Mouse (Mus musculus) MEL (cell line): ENCODE results near the gene Kcnk13.

Source experiments
- CTCF ChIP-seq, 3 experiments: IDR thresholded peaks in 2 of 3; conservative IDR thresholded peaks in 1 of 3; 2 replicates each; pipeline ENCODE4 v1.5.1; 2011 to 2012; ENCODE audit warnings: low read length in 3 of 3, low read depth in 2 of 3, mild to moderate bottlenecking in 2 of 3, improper control_type of control experiment in 1 of 3, inconsistent platforms in 1 of 3, mixed read lengths in 1 of 3, moderate library complexity in 1 of 3; ENCODE audit not compliant: control insufficient read depth in 1 of 3, insufficient read depth in 1 of 3, poor library complexity in 1 of 3, severe bottlenecking in 1 of 3
- ELF1 ChIP-seq: IDR thresholded peaks from 2 replicates; pipeline ENCODE4 v1.6.1; 2014; ENCODE audit warnings: low read depth, mild to moderate bottlenecking, inconsistent platforms, low read length, improper control_type of control experiment, moderate library complexity
- EP300 ChIP-seq, 2 experiments: IDR thresholded peaks; 2 replicates each; pipeline ENCODE4 v1.6.1; 2011; ENCODE audit warnings: improper control_type of control experiment in 2 of 2, low read length in 2 of 2, low read depth in 1 of 2, mild to moderate bottlenecking in 1 of 2
- JUND ChIP-seq: IDR thresholded peaks from 2 replicates; pipeline ENCODE4 v1.6.1; 2011; ENCODE audit warnings: low read depth, mild to moderate bottlenecking, improper control_type of control experiment, low read length
- MXI1 ChIP-seq: IDR thresholded peaks from 2 replicates; pipeline ENCODE4 v1.6.1; 2011; ENCODE audit warnings: mild to moderate bottlenecking, low read depth, low read length, improper control_type of control experiment
- NRF1 ChIP-seq: IDR thresholded peaks from 2 replicates; pipeline ENCODE4 v1.6.1; 2014; ENCODE audit warnings: low read depth, mild to moderate bottlenecking, inconsistent platforms, low read length, improper control_type of control experiment, moderate library complexity; ENCODE audit not compliant: poor library complexity, insufficient read depth, severe bottlenecking
- POLR2A ChIP-seq, 2 experiments: IDR thresholded peaks; 2 replicates each; pipeline ENCODE4 v1.6.1; 2011 to 2012; ENCODE audit warnings: low read length in 2 of 2, mild to moderate bottlenecking in 2 of 2, control low read depth in 1 of 2, improper control_type of control experiment in 1 of 2, low read depth in 1 of 2, moderate library complexity in 1 of 2; ENCODE audit not compliant: control insufficient read depth in 1 of 2, insufficient read depth in 1 of 2, poor library complexity in 1 of 2
- POLR2AphosphoS2 ChIP-seq: IDR thresholded peaks from 2 replicates; pipeline ENCODE4 v1.6.1; 2011; ENCODE audit warnings: low read length, improper control_type of control experiment
- TBP ChIP-seq: IDR thresholded peaks from 2 replicates; pipeline ENCODE4 v1.8.0; 2011; ENCODE audit warnings: low read depth, low read length, improper control_type of control experiment
- TCF12 ChIP-seq: IDR thresholded peaks from 2 replicates; pipeline ENCODE4 v1.6.1; 2014; ENCODE audit warnings: low read depth, mild to moderate bottlenecking, inconsistent platforms, low read length, improper control_type of control experiment, moderate library complexity

DNA sequence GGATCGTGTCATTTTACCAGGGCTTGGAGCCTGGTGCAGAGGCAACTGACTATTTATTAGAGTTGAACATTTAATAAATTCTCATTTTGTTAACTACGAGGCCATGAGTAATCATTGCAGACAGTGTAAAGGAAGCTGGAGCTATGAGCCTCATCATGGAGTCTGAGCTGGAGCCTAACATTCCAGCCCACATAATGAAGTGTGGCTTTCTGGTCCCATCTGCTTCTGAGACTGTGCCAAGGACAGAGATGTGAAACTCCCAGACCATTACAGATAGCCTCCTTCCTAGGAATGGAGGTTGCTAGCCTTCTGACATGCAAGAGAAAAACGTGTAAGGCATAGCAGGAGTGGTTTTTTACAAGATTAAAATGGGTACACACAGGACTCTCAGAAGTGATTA, 98.3 kb downstream of the Kcnk13 start:
- no peak for TF ChIP-seq CTCF (IDR thresholded peaks at IDR 0.05 in 2 of 3, conservative IDR thresholded peaks at IDR 0.05 in 1 of 3; ENCODE audit: control insufficient read depth in 1 of 3, insufficient read depth in 1 of 3, low read depth in 2 of 3, low read length in 3 of 3, poor library complexity in 1 of 3, severe bottlenecking in 1 of 3)
- no peak for TF ChIP-seq POLR2A (IDR thresholded peaks at IDR 0.05; ENCODE audit: control insufficient read depth in 1 of 2, insufficient read depth in 1 of 2, low read depth in 1 of 2, low read length in 2 of 2, poor library complexity in 1 of 2)
- no peak for TF ChIP-seq TBP
- no peak for TF ChIP-seq EP300 (IDR thresholded peaks at IDR 0.05; ENCODE audit: low read depth in 1 of 2, low read length in 2 of 2)
- no peak for TF ChIP-seq NRF1
- no peak for TF ChIP-seq TCF12
- TF ChIP-seq JUND = no peak
- no peak for TF ChIP-seq ELF1
- TF ChIP-seq MXI1 = no peak
- TF ChIP-seq POLR2AphosphoS2 = no peak
